Mouse (Mus musculus): ENCODE measurements around the gene Masp1.

GRCm38 (mm10) chr16:23449946-23450345, 70.7 kb downstream of the Masp1 start:
- TF ChIP-seq POLR2A (IDR thresholded peaks at IDR 0.05; ENCODE audit: borderline replicate concordance, extremely low read depth, low read depth, low read length): no peak
- no peak for TF ChIP-seq CTCF (IDR thresholded peaks at IDR 0.05; ENCODE audit: insufficient read depth, low read length)

All from lung, adult 2 months (tissue).